ENCODE assay signal across 30 mouse cellular contexts in the genomic region with DNA sequence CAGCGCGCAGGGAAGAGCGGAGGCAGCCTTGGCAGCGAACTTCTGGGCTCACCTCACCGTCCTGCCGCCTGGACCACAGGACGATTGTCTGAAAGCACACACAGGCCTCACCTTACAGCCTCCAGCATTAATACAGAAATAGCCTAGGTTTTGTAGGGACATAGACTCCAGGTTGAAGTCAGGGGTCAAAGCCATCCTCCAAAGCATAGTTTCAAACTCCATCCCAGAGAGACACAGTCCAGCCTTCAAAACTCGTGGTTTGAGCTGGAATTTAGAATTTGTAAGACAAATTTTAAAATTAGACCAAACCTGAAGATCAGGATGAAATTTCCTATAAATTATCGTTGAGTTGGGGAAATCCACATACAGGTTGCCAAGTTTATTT. TPM values are rescaled to one million over a fixed set of nuclear protein-coding genes. Genes with fewer than 3 reads are reported as not detected.
DNase-seq lines count a peak whose midpoint lies in the region; ATAC-seq and TF ChIP-seq lines count a peak whose summit lies in the region.
"Had no signal": no experiment of that assay in that cellular context is flagged by ENCODE, and none has a peak within 500 bp of the region (broad histone marks: within the 10 kb centered on the region; RNA-seq: fewer than 3 reads in every experiment).

No protein-coding gene starts in this region.

- WGBS in hindbrain, embryonic 14.5 days: 6% methylated on average over 9 of the region's 9 CpGs
- WGBS in hindbrain, embryonic 16.5 days: 6% methylated on average over 9 of the region's 9 CpGs
- 2% methylated on average over 9 of the region's 9 CpGs for WGBS in midbrain, embryonic 12.5 days
- 10% methylated on average over 9 of the region's 9 CpGs for WGBS in midbrain, postnatal 0 days
- 6% methylated on average over 9 of the region's 9 CpGs for WGBS in midbrain, embryonic 14.5 days

- no peak for TF ChIP-seq CTCF in midbrain, postnatal 0 days (IDR thresholded peaks at IDR 0.05)

- DNase-seq in hindbrain, embryonic 14.5 days (ENCODE audit: low spot score): no peak
- no peak for DNase-seq in midbrain, postnatal 0 days (ENCODE audit: low spot score)
- peak; percentile 5 for DNase-seq in midbrain, embryonic 14.5 days
- no peak for DNase-seq in thymus, postnatal 0 days (ENCODE audit: low spot score)
- DNase-seq: adrenal gland, adult 2 months; adrenal gland, postnatal 14 days; cerebellum, adult 11 months; cerebellum, adult 9-11 months; cerebellum, postnatal 25 days; gastrocnemius, postnatal 10 days; gastrocnemius, postnatal 36 days; heart, adult 2 months; heart, postnatal 14 days; heart, postnatal 4 days had no signal

- H3K36me3 ChIP-seq in hindbrain, embryonic 14.5 days (replicated peaks; ENCODE audit: control insufficient read depth, insufficient read depth): no peaks in the 10 kb centered on the region
- no peaks in the 10 kb centered on the region for H3K36me3 ChIP-seq in hindbrain, embryonic 16.5 days (ENCODE audit: control insufficient read depth, insufficient read depth, low read length)
- H3K36me3 ChIP-seq in midbrain, embryonic 12.5 days: no peaks in the 10 kb centered on the region
- H3K36me3 ChIP-seq in midbrain, postnatal 0 days (ENCODE audit: insufficient read depth, low read length): no peaks in the 10 kb centered on the region
- no peaks in the 10 kb centered on the region for H3K36me3 ChIP-seq in midbrain, embryonic 14.5 days (ENCODE audit: control insufficient read depth, insufficient read depth, low read length)
- H3K36me3 ChIP-seq: embryonic facial prominence, embryonic 12.5 days; embryonic facial prominence, embryonic 15.5 days; forebrain, embryonic 15.5 days; heart, embryonic 10.5 days; heart, embryonic 13.5 days; hindbrain, embryonic 13.5 days had no signal

- no peak overlapping the region for H3K27ac ChIP-seq in hindbrain, embryonic 14.5 days
- H3K27ac ChIP-seq in hindbrain, embryonic 16.5 days (ENCODE audit: low read depth, low read length): no peak overlapping the region
- no peak overlapping the region for H3K27ac ChIP-seq in midbrain, embryonic 12.5 days (replicated peaks)
- no peak overlapping the region for H3K27ac ChIP-seq in midbrain, postnatal 0 days (ENCODE audit: low read depth, low read length)
- H3K27ac ChIP-seq in midbrain, embryonic 14.5 days (replicated peaks; ENCODE audit: low read depth, low read length): no peak overlapping the region
- H3K27ac ChIP-seq: embryonic facial prominence, embryonic 12.5 days; embryonic facial prominence, embryonic 15.5 days; forebrain, embryonic 15.5 days; heart, adult 2 months; heart, embryonic 10.5 days; heart, embryonic 13.5 days; hindbrain, embryonic 13.5 days had no signal

- no peak for ATAC-seq in hindbrain, embryonic 14.5 days (ENCODE audit: low FRiP score)
- no peak for ATAC-seq in hindbrain, embryonic 16.5 days
- no peak for ATAC-seq in midbrain, embryonic 12.5 days (ENCODE audit: low FRiP score, low read depth)
- no peak for ATAC-seq in midbrain, postnatal 0 days (ENCODE audit: low FRiP score)
- ATAC-seq in midbrain, embryonic 14.5 days (ENCODE audit: low FRiP score, low TSS enrichment): no peak
- ATAC-seq: CD4-positive, CD25-positive, alpha-beta regulatory T cell, adult 4 months; forebrain, embryonic 15.5 days had no signal

- H3K27me3 ChIP-seq in hindbrain, embryonic 14.5 days (ENCODE audit: control insufficient read depth, insufficient read depth, low read length): peaks cover 98% of the 10 kb centered on the region
- peaks cover 70% of the 10 kb centered on the region for H3K27me3 ChIP-seq in hindbrain, embryonic 16.5 days (replicated peaks; ENCODE audit: control insufficient read depth, insufficient read depth, low read length)
- peaks cover 97% of the 10 kb centered on the region for H3K27me3 ChIP-seq in midbrain, embryonic 12.5 days
- H3K27me3 ChIP-seq in midbrain, postnatal 0 days (ENCODE audit: insufficient read depth, low read length): peaks cover 71% of the 10 kb centered on the region
- H3K27me3 ChIP-seq in midbrain, embryonic 14.5 days (ENCODE audit: control insufficient read depth, insufficient read depth, low read length): peaks cover 94% of the 10 kb centered on the region

- H3K4me2 ChIP-seq in hindbrain, embryonic 14.5 days (replicated peaks): peak overlapping the region; percentile 25; the same call in 1 of the 2 replicates
- no peak overlapping the region for H3K4me2 ChIP-seq in hindbrain, embryonic 16.5 days (ENCODE audit: low read length)
- H3K4me2 ChIP-seq in midbrain, embryonic 12.5 days (replicated peaks): 0 out of 2 replicates have a peak overlapping the region, but pooled peaks have one; percentile 77
- no peak overlapping the region for H3K4me2 ChIP-seq in midbrain, postnatal 0 days (ENCODE audit: low read depth, low read length, poor library complexity, severe bottlenecking)
- peak overlapping the region; percentile 64; the same call in 1 of the 2 replicates for H3K4me2 ChIP-seq in midbrain, embryonic 14.5 days (ENCODE audit: low read length)
- H3K4me2 ChIP-seq: embryonic facial prominence, embryonic 12.5 days; embryonic facial prominence, embryonic 15.5 days; forebrain, embryonic 15.5 days; heart, embryonic 13.5 days; hindbrain, embryonic 13.5 days had no signal

- no peak overlapping the region for H3K4me3 ChIP-seq in hindbrain, embryonic 14.5 days (replicated peaks; ENCODE audit: low read length)
- H3K4me3 ChIP-seq in hindbrain, embryonic 16.5 days (ENCODE audit: low read length): no peak overlapping the region
- H3K4me3 ChIP-seq in midbrain, embryonic 12.5 days: no peak overlapping the region
- H3K4me3 ChIP-seq in midbrain, postnatal 0 days (ENCODE audit: low read depth, low read length): no peak overlapping the region
- H3K4me3 ChIP-seq in midbrain, embryonic 14.5 days (replicated peaks; ENCODE audit: low read depth, low read length): no peak overlapping the region
- H3K4me3 ChIP-seq: embryonic facial prominence, embryonic 12.5 days; embryonic facial prominence, embryonic 15.5 days; forebrain, embryonic 15.5 days; heart, adult 2 months; heart, embryonic 10.5 days; heart, embryonic 13.5 days had no signal

- H3K9ac ChIP-seq in hindbrain, embryonic 14.5 days: no peak overlapping the region
- H3K9ac ChIP-seq in hindbrain, embryonic 16.5 days (ENCODE audit: low read depth, low read length): no peak overlapping the region
- no peak overlapping the region for H3K9ac ChIP-seq in midbrain, embryonic 12.5 days (replicated peaks)
- no peak overlapping the region for H3K9ac ChIP-seq in midbrain, postnatal 0 days (replicated peaks; ENCODE audit: low read length, poor library complexity, severe bottlenecking)
- no peak overlapping the region for H3K9ac ChIP-seq in midbrain, embryonic 14.5 days (replicated peaks; ENCODE audit: low read length)
- H3K9ac ChIP-seq: embryonic facial prominence, embryonic 12.5 days; embryonic facial prominence, embryonic 15.5 days; forebrain, embryonic 15.5 days; heart, embryonic 13.5 days; hindbrain, embryonic 13.5 days had no signal

- no peaks in the 10 kb centered on the region for H3K9me3 ChIP-seq in hindbrain, embryonic 14.5 days (ENCODE audit: control insufficient read depth, low read length)
- H3K9me3 ChIP-seq in hindbrain, embryonic 16.5 days (ENCODE audit: control insufficient read depth, low read length): no peaks in the 10 kb centered on the region
- H3K9me3 ChIP-seq in midbrain, embryonic 12.5 days: no peaks in the 10 kb centered on the region
- H3K9me3 ChIP-seq in midbrain, postnatal 0 days (ENCODE audit: low read length): no peaks in the 10 kb centered on the region
- H3K9me3 ChIP-seq in midbrain, embryonic 14.5 days (ENCODE audit: control insufficient read depth, low read length): no peaks in the 10 kb centered on the region
- H3K9me3 ChIP-seq: embryonic facial prominence, embryonic 12.5 days; embryonic facial prominence, embryonic 15.5 days; forebrain, embryonic 15.5 days; heart, embryonic 10.5 days; heart, embryonic 13.5 days; hindbrain, embryonic 13.5 days had no signal

- peaks cover 9% of the 10 kb centered on the region; the same call in 1 of the 2 replicates for H3K4me1 ChIP-seq in hindbrain, embryonic 14.5 days (replicated peaks; ENCODE audit: control insufficient read depth, insufficient read depth, low read length)
- peaks cover 10% of the 10 kb centered on the region for H3K4me1 ChIP-seq in hindbrain, embryonic 16.5 days (ENCODE audit: control insufficient read depth, insufficient read depth, low read depth, low read length)
- peaks cover 17% of the 10 kb centered on the region for H3K4me1 ChIP-seq in midbrain, embryonic 12.5 days
- peaks cover 5% of the 10 kb centered on the region for H3K4me1 ChIP-seq in midbrain, postnatal 0 days (ENCODE audit: insufficient read depth, low read length)
- H3K4me1 ChIP-seq in midbrain, embryonic 14.5 days (ENCODE audit: control insufficient read depth, insufficient read depth, low read length): peaks cover 16% of the 10 kb centered on the region; the same call in 1 of the 2 replicates

RNA-seq across cellular contexts. Expression of gene Gsx1, which starts 4.1 kb away (rescaled TPM):
- 4.7 and 5.0 TPM in 2 replicates for polyA plus RNA-seq in hindbrain, embryonic 14.5 days (2014; fragmentation: Nextera tagmentation; extraction: Ambion mirVana)
- 3.2 and 3.5 TPM in 2 replicates for polyA plus RNA-seq in hindbrain, embryonic 16.5 days (2015; fragmentation: Nextera tagmentation; extraction: Ambion mirVana)
- polyA plus RNA-seq in midbrain, embryonic 12.5 days (2016; fragmentation: Nextera tagmentation; extraction: Ambion mirVana): 26.9 and 27.6 TPM in 2 replicates
- 1.7 and 3.0 TPM in 2 replicates for total RNA-seq in midbrain, postnatal 0 days (2014; rRNA removed)
- 1.4 and 2.3 TPM in 2 replicates for polyA plus RNA-seq in midbrain, postnatal 0 days (2015; fragmentation: Nextera tagmentation; extraction: Ambion mirVana)
- 5.7 and 8.6 TPM in 2 replicates for polyA plus RNA-seq in midbrain, embryonic 14.5 days (2014; fragmentation: Nextera tagmentation; extraction: Ambion mirVana)
- polyA plus RNA-seq in thymus, postnatal 0 days (2015; fragmentation: Nextera tagmentation; extraction: Ambion mirVana): not detected in 2 replicates
- total RNA-seq: adrenal gland, adult 2 months; adrenal gland, postnatal 14 days; adrenal gland, postnatal 4 days; common myeloid progenitor, adult 5-6 weeks; gastrocnemius, adult 18-20 months; gastrocnemius, postnatal 10 days; gastrocnemius, postnatal 36 days; granulocyte monocyte progenitor cell, adult 5-6 weeks; heart, adult 2 months; heart, postnatal 14 days; heart, postnatal 4 days; MEL had no signal
- polyA plus RNA-seq: adrenal gland, adult 2 months; C2C12; CD4-positive, CD25-positive, alpha-beta regulatory T cell, adult 4 months; embryonic facial prominence, embryonic 15.5 days; heart, adult 2 months; heart, embryonic 10.5 days; heart, embryonic 13.5 days; heart, embryonic 16.5 days had no signal

Comparison
In these comparisons a context has a peak if more than half of its experiments do, and no peak if none do; other contexts are left out.
1. H3K4me2 ChIP-seq: peak in hindbrain, embryonic 14.5 days (single experiment), midbrain, embryonic 12.5 days (single experiment) and midbrain, embryonic 14.5 days (single experiment); none in hindbrain, embryonic 16.5 days (single experiment) and midbrain, postnatal 0 days (single experiment).